Mouse (Mus musculus): ENCODE data around the gene Drg2. TPM values are rescaled to one million over a fixed set of nuclear protein-coding genes. Genes with fewer than 3 reads are reported as not detected.

The Drg2 gene
- polyA plus RNA-seq (2012; rRNA removed), result 31.7 and 40.3 TPM in 2 replicates

DNA sequence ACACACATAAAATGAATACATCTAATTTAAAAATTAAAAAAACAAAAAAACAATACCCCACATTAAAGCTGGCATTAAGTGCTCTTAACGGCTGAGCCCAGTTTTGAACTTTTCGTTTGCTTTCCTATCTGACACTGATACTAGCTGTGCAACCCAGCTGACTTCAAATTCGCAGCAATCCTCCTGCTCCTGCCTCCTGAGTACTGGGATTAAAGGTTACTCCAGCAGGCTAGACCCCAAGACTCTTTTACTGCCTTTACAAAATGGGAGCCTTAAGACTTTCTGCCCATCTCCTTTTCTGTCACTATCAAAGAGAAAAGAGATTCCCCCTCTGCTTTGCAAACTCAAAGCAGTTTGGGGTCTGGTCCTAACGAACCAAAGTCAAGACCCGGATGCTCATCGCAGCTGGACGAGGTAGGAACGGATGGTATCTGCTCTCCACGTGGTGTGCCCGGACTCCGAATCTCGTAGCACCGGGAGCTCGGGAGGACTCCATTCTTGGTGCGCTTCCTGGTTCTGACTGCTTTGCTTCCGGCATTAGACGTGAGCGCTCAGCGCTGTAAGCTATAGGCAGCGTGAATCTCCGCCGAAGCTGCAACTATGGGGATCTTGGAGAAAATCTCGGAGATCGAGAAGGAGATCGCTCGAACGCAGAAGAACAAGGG lies at the start of gene Drg2:
Gene Drg2 (plus strand): TSS at position 512 of the 665 bp plus-strand sequence.
- no peak for TF ChIP-seq CTCF (IDR thresholded peaks at IDR 0.05; ENCODE audit: insufficient read depth, low read length)
- TF ChIP-seq POLR2A (IDR thresholded peaks at IDR 0.05; ENCODE audit: borderline replicate concordance, extremely low read depth, low read depth, low read length), result peak; percentile 94; the same call in 1 of the 2 replicates
- Histone ChIP-seq H3K4me3 (replicated peaks; ENCODE audit: extremely low read depth, low read depth, low read length) (peak within 1 kb of the TSS; percentile 76), H3K4me1 (ENCODE audit: control insufficient read depth, insufficient read depth, low read length) (peaks cover 9% of the 10 kb centered on the region)
- peak; percentile 88 for DNase-seq
- 5% methylated on average over 27 of the region's 27 CpGs for WGBS

DNA sequence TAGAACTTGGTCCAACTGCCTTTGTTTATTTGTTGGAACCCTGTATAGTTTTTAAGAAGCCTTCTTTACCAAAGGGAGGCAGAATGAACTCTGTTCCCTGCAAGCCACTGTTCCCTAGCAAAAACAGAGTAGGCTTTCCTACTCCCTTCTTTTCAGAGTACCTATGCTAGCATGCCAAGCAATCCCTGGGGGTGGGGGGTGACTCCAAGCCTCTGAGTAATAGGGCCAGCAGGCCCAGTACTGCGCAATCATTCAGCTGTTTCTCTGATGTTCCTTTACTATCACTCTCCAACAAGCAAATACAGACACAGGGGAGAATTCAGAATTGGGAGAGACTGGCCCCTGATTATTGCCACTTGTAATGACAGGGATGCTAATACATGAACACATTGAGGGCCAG lies 47.8 kb upstream of the Drg2 start:
- no peak for DNase-seq
- TF ChIP-seq POLR2A (IDR thresholded peaks at IDR 0.05; ENCODE audit: borderline replicate concordance, extremely low read depth, low read depth, low read length) (no peak), CTCF (IDR thresholded peaks at IDR 0.05; ENCODE audit: insufficient read depth, low read length) (no peak)
- Histone ChIP-seq H3K4me1 (ENCODE audit: control insufficient read depth, insufficient read depth, low read length) (no peaks in the 10 kb centered on the region), H3K4me3 (replicated peaks; ENCODE audit: extremely low read depth, low read depth, low read length) (no peak overlapping the region)
- WGBS, result 90% methylated on average over 1 of the region's 1 CpGs

DNA sequence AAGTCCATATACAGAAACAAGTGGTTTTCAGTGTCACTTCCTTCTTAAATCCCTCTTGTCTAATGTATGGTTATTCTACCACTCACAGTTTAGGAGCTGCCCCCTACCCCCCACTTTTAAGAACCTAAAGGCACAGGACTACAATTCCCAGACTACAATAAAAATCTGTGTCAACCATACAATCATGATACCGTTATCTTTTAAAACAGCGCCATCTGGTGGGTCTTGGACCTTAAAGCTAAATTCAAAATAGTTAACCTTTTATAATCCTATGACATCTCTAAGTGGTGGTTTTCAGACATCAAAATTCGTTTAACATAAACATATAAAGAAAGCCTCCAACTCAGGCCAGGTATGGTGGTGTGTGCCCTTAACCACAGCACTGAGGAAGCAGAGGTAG lies 42.2 kb upstream of the Drg2 start:
- no peak overlapping the region for H3K4me3 ChIP-seq (replicated peaks; ENCODE audit: extremely low read depth, low read depth, low read length)

DNA sequence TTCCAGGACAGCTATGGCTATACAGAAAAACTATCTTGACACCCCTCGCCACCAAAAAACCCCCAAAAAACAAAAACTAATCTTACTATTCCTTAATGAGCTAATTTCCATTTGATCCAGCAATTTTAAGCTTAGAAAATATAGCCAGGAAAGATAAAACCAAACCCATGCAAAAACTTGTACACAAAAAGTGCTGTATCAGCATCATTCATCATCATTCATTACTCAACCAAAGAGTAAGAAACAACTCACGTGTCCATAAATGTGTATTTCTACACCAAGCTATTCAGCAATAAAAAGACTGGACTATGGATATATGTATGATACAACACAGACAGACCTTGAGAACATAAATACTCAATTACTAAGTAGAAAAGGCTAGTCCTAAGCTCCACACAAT lies 41.5 kb upstream of the Drg2 start:
- H3K4me3 ChIP-seq (replicated peaks; ENCODE audit: extremely low read depth, low read depth, low read length), result no peak overlapping the region
- DNase-seq, result no peak
- 85% methylated on average over 2 of the region's 2 CpGs for WGBS
- no peak for TF ChIP-seq CTCF (IDR thresholded peaks at IDR 0.05; ENCODE audit: insufficient read depth, low read length)
- TF ChIP-seq POLR2A (IDR thresholded peaks at IDR 0.05; ENCODE audit: borderline replicate concordance, extremely low read depth, low read depth, low read length), result no peak
- peaks cover under 1% of the 10 kb centered on the region; the same call in 1 of the 2 replicates for H3K4me1 ChIP-seq (ENCODE audit: control insufficient read depth, insufficient read depth, low read length)

More for the DNA sequence above, 42.2 kb upstream of the Drg2 start:
- 2% methylated on average over 3 of the region's 3 CpGs for whole genome bisulfite sequencing
- TF ChIP-seq POLR2A (IDR thresholded peaks at IDR 0.05; ENCODE audit: borderline replicate concordance, extremely low read depth, low read depth, low read length), result no peak
- TF ChIP-seq CTCF (IDR thresholded peaks at IDR 0.05; ENCODE audit: insufficient read depth, low read length), result peak; percentile 28; the same call in 1 of the 2 replicates
- peak; percentile 39 for DNase-seq
- no peaks in the 10 kb centered on the region for H3K4me1 ChIP-seq (ENCODE audit: control insufficient read depth, insufficient read depth, low read length)

DNA sequence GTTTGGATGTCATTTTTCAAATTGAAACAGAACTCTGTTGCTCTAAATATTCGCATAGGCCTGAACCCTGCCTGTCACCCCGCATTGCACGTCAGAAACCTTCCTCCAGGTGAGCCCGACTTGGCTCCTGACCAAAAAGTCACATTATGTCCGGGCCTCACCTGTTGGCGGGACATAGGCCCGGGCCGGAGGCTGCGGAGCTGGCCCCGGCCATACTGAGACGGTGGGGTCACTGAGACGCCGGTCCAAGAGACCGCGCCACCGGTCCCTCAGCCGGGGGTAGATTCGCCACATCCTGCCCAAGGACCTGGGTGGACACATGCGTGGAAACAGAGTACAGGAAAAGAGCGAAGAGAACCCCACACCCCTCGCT lies 37.8 kb upstream of the Drg2 start:
- peaks cover 7% of the 10 kb centered on the region for H3K4me1 ChIP-seq (ENCODE audit: control insufficient read depth, insufficient read depth, low read length)
- WGBS, result under 1% methylated on average over 21 of the region's 21 CpGs
- TF ChIP-seq CTCF (IDR thresholded peaks at IDR 0.05; ENCODE audit: insufficient read depth, low read length), result no peak
- no peak for TF ChIP-seq POLR2A (IDR thresholded peaks at IDR 0.05; ENCODE audit: borderline replicate concordance, extremely low read depth, low read depth, low read length)
- H3K4me3 ChIP-seq (replicated peaks; ENCODE audit: extremely low read depth, low read depth, low read length), result peak overlapping the region; percentile 79
- DNase-seq, result no peak

DNA sequence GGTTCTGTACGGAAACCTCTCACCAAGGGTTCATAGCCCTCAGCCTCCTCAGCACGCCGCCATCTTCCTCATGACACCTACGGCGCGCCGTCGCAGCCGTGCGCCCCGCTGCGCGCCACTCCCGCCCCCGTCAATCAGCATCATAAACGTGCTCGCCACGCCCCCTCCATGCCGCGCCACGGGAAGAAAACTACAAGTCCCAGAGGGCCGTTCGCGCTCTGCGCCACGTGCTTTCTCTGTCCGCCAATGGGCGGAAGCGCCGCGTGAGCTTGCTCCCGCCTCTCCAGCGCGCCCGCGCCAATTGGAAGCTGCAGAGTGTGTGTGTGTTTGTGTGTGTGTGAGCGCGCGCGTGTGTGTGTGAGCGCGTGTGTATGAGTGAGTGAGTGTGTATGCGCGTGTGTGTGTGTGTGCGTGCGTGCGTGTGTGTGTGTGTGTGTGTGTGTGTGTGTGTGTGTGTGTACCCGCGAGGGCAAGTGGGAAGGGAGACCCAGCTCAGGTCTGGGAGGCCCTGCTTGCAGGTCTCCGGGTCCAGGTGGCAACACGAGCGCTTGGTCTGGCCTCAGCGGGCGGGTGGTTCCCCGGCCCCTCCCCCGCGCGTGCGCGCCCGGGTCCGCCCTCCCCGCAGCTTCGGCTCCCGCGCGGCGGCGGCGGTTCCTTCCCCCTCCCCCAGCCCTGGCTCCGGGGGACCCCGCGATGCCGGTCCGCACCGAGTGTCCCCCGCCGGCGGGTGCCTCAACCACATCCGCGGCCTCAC lies 37.3 kb upstream of the Drg2 start, which contains the start of gene Gid4:
Gene Gid4 (plus strand): TSS at position 183 of the 754 bp plus-strand sequence.
- under 1% methylated on average over 80 of the region's 81 CpGs for WGBS

DNA sequence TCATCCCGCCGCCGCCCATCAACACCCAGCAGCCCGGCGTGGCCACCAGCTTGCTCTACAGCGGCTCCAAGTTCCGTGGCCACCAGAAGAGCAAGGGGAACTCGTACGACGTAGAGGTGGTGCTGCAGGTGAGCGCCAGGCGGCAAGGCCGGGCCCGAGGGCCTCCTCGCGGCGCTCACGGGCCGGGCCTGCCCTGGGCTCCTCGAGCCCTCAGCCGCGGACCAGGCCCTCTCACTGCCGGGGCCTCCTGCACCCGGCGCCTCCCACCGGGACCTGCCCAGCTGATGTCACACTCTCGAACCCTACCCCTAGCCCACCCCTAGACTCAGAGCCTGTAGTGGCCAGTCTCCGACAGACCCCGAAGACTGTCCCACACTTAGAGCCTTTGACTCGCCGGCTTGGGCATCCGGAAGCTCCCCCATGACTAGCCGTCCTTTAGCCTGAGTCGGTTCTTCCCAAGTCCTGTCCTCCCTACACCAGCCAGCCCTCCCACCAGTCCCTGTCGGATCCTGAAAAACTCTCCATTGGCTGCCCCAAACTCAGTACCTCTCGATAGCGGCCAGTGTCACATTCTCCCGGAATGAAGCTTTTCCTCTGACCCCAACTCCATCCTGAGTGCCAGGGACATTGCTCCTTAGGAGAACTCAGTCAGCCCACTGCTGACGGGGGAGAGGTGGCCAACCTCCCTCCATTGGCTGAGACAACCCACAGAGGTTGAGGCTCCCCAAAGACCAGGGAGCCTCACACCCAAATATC lies 36.5 kb upstream of the Drg2 start, which contains the start of gene Atpaf2:
Gene Atpaf2 (minus strand): TSS at position 741 of the 756 bp plus-strand sequence.
- DNase-seq, result no peak
- H3K4me3 ChIP-seq (replicated peaks; ENCODE audit: extremely low read depth, low read depth, low read length), result peak within 1 kb of the TSS; percentile 85
- whole genome bisulfite sequencing, result under 1% methylated on average over 39 of the region's 39 CpGs
- H3K4me1 ChIP-seq (ENCODE audit: control insufficient read depth, insufficient read depth, low read length), result peaks cover 7% of the 10 kb centered on the region
- TF ChIP-seq CTCF (IDR thresholded peaks at IDR 0.05; ENCODE audit: insufficient read depth, low read length), result no peak

More for the DNA sequence above, 37.3 kb upstream of the Drg2 start, which contains the start of gene Gid4:
- TF ChIP-seq CTCF (IDR thresholded peaks at IDR 0.05; ENCODE audit: insufficient read depth, low read length), result no peak
- peak; percentile 84; the same call in 1 of the 2 replicates for TF ChIP-seq POLR2A (IDR thresholded peaks at IDR 0.05; ENCODE audit: borderline replicate concordance, extremely low read depth, low read depth, low read length)
- Histone ChIP-seq H3K4me3 (replicated peaks; ENCODE audit: extremely low read depth, low read depth, low read length) (peak within 1 kb of the TSS; percentile 85), H3K4me1 (ENCODE audit: control insufficient read depth, insufficient read depth, low read length) (peaks cover 7% of the 10 kb centered on the region)
- peak; percentile 98 for DNase-seq

DNA sequence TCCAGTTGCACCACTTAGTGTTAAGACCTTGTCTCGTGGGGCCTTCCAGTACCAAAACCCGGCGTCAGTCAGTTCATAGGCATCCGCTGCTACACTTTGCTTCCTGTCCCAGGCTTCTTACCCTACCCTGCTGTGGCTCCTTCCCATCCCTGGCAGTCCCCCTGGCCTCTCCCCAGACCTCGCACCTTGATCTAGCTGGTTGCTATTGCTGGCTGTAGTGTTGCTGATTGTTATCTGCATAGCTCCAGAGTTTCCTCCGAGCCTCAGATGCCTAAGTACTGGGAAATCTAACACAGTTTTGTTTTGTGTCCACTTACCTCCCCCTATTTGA lies 36.0 kb upstream of the Drg2 start:
- DNase-seq, result no peak

DNA sequence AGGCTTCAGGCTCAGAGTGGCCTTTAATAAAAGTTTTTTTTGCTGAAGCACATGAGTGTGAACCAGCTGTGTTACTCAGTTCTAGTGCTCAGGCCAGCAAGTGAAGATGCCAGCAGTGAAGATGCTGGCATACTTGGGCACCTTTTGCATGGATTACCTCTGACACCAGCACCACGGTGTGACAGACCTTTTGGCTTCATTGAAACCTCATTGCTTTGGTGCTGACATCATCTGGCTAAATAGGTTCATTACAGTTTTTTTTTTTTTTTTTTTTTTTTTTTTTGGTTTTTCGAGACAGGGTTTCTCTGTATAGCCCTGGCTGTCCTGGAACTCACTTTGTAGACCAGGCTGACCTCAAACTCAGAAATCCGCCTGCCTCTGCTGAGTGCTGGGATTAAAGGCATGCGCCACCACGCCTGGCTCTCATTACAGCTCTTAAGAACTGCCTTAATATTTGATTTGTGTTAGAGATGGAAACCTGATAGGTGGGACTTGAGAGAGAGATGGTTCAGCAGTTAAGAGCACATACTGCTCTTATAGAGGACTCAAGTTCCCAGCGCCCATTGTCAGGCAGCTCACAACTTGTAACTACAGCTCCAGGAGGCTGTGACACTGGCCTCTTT lies 32.2 kb upstream of the Drg2 start:
- 53% methylated on average over 6 of the region's 6 CpGs for WGBS
- Histone ChIP-seq H3K4me1 (ENCODE audit: control insufficient read depth, insufficient read depth, low read length) (peaks cover 7% of the 10 kb centered on the region), H3K4me3 (replicated peaks; ENCODE audit: extremely low read depth, low read depth, low read length) (no peak overlapping the region)
- TF ChIP-seq POLR2A (IDR thresholded peaks at IDR 0.05; ENCODE audit: borderline replicate concordance, extremely low read depth, low read depth, low read length) (no peak), CTCF (IDR thresholded peaks at IDR 0.05; ENCODE audit: insufficient read depth, low read length) (no peak)
- no peak for DNase-seq

More for the DNA sequence above, 36.0 kb upstream of the Drg2 start:
- Histone ChIP-seq H3K4me3 (replicated peaks; ENCODE audit: extremely low read depth, low read depth, low read length) (peak overlapping the region; percentile 85), H3K4me1 (ENCODE audit: control insufficient read depth, insufficient read depth, low read length) (peaks cover 7% of the 10 kb centered on the region)
- TF ChIP-seq CTCF (IDR thresholded peaks at IDR 0.05; ENCODE audit: insufficient read depth, low read length) (no peak), POLR2A (IDR thresholded peaks at IDR 0.05; ENCODE audit: borderline replicate concordance, extremely low read depth, low read depth, low read length) (no peak)
- WGBS, result 6% methylated on average over 6 of the region's 6 CpGs

All from lung, adult 2 months (tissue).